Mouse (Mus musculus) frontal cortex, postnatal 25 days (tissue): ENCODE results near the gene Pcnx2.
A peak's percentile ranks its signal among the peaks of the same experiment; 100 is the strongest.

Experiments
- DNase-seq, 2 experiments: peaks; one replicate each; pipeline ENCODE4 v3.0.0; 2022; ENCODE audit warnings: low spot score in 2 of 2

The Pcnx2 gene

GRCm38 (mm10) chr8:125756391-125757105 lies 141.6 kb downstream of the Pcnx2 start:
- DNase-seq = no peak

- DNase-seq = no peak
Observed at GRCm38 (mm10) chr8:125755896-125756295, 142.2 kb downstream of the Pcnx2 start.

- no peak for DNase-seq
Observed at GRCm38 (mm10) chr8:125750846-125751245, 147.3 kb downstream of the Pcnx2 start.

- DNase-seq = no peak
Observed at GRCm38 (mm10) chr8:125747390-125747789, 150.7 kb downstream of the Pcnx2 start.

GRCm38 (mm10) chr8:125744914-125745576 lies 153.1 kb downstream of the Pcnx2 start:
- no peak for DNase-seq

- DNase-seq = no peak
Observed at GRCm38 (mm10) chr8:125742406-125742805, 155.7 kb downstream of the Pcnx2 start.

- no peak for DNase-seq
Observed at GRCm38 (mm10) chr8:125741855-125742254, 156.3 kb downstream of the Pcnx2 start.

GRCm38 (mm10) chr8:125741377-125741776 lies 156.7 kb downstream of the Pcnx2 start:
- no peak for DNase-seq

- DNase-seq = no peak
Observed at GRCm38 (mm10) chr8:125740655-125741054, 157.5 kb downstream of the Pcnx2 start.

GRCm38 (mm10) chr8:125738956-125739355 lies 159.2 kb downstream of the Pcnx2 start:
- no peak for DNase-seq

- peak; percentile 73 to 83 for DNase-seq
Observed at GRCm38 (mm10) chr8:125733964-125734956, 163.9 kb downstream of the Pcnx2 start.

GRCm38 (mm10) chr8:125729746-125730145 lies 168.4 kb downstream of the Pcnx2 start, which contains the start of gene Ntpcr:
Ntpcr (plus strand) TSS chr8:125729963.
- no peak for DNase-seq

- DNase-seq = no peak
Observed at GRCm38 (mm10) chr8:125727797-125728196, 170.3 kb downstream of the Pcnx2 start.

- no peak for DNase-seq
Observed at GRCm38 (mm10) chr8:125726986-125727385, 171.1 kb downstream of the Pcnx2 start.

GRCm38 (mm10) chr8:125726143-125726542 lies 172.0 kb downstream of the Pcnx2 start:
- DNase-seq = no peak

- no peak for DNase-seq
Observed at GRCm38 (mm10) chr8:125725037-125725820, 172.9 kb downstream of the Pcnx2 start.

GRCm38 (mm10) chr8:125723437-125723836 lies 174.7 kb downstream of the Pcnx2 start:
- no peak for DNase-seq

GRCm38 (mm10) chr8:125722675-125723074 lies 175.4 kb downstream of the Pcnx2 start:
- DNase-seq = no peak

GRCm38 (mm10) chr8:125718914-125719313 lies 179.2 kb downstream of the Pcnx2 start:
- no peak for DNase-seq

GRCm38 (mm10) chr8:125716613-125717012 lies 181.5 kb downstream of the Pcnx2 start:
- no peak for DNase-seq

GRCm38 (mm10) chr8:125716211-125716610 lies 181.9 kb downstream of the Pcnx2 start:
- DNase-seq = no peak
